Mouse (Mus musculus) liver (tissue): Measurements from ENCODE around the gene Gstm4.
"Not testable (repeated sequence)": the region's sequence is repeated elsewhere in the genome, so short reads cannot be mapped to it uniquely, and the experiment has no call there.

Experiments used
- DNase-seq: peaks from one replicate; pipeline ENCODE4 v3.0.0-alpha.2; 2020; ENCODE audit warnings: mixed read lengths

Gene Gstm4

GRCm38 (mm10) chr3:108014974-108015346 lies 29.7 kb downstream of the Gstm4 start:
- no peak for DNase-seq

- no peak for DNase-seq
Observed at GRCm38 (mm10) chr3:108014098-108014973, 30.4 kb downstream of the Gstm4 start.

- no peak for DNase-seq
Observed at GRCm38 (mm10) chr3:108013331-108013871, 31.3 kb downstream of the Gstm4 start.

GRCm38 (mm10) chr3:108011558-108011957 lies 33.1 kb downstream of the Gstm4 start:
- no peak for DNase-seq

DNA sequence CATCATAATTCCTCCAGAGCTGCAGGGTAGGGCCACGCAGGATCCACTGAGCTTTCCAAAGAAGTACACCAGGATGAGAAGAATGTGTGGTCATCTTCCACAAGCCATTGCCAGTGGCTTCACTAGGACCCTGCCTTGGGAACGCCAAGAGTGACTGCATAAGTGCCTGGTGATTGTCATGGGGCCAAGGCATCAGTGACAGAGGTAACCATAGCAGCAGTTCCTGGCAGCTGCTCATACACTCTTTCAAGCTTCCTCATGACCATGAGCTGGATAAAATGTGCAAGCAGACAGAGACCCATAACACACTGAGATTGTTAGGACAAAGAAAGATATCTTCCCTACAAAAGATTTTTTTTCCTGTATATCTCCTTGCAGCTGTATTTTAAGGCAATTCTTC lies 34.4 kb downstream of the Gstm4 start:
- no peak for DNase-seq

DNA sequence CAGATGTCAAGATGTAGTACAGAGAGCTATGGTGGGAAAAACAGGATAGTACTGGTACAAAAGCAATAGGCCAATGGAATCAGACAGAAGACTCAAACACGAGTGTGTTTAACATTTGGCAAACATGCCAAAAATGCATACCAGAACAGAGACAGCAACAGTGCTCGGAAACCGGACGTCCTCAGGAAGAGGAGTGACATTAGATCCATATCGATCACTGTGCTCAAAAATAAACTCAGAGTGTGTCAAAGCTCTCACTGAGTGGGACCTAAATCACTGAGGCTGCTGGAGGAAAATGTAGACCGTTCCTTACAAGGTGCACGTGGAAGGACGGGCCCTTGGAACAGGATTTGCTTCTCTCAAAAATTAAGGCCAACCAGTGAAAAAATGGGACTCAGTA lies 42.7 kb downstream of the Gstm4 start:
- no peak for DNase-seq

DNA sequence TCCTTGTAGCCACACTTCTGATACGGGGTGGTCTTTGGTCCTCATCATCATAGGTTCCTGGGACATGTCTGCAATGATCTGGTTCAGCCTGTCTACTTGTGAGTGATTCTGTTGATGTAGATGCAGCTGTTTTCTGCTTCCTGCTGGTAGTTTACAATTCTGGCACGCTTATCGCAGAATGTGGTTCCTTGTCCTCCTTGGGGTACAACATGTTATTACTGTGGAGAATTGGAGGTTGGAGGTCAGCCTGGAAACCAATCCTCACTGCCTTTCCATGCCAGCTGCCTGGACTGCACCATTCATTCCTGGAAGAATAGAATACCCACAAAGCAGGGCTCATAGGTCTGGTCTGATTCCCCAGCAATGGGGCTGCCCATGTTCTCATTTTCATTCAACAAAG lies 45.2 kb downstream of the Gstm4 start:
- no peak for DNase-seq

GRCm38 (mm10) chr3:107998591-107998990 lies 46.1 kb downstream of the Gstm4 start:
- no peak for DNase-seq

DNA sequence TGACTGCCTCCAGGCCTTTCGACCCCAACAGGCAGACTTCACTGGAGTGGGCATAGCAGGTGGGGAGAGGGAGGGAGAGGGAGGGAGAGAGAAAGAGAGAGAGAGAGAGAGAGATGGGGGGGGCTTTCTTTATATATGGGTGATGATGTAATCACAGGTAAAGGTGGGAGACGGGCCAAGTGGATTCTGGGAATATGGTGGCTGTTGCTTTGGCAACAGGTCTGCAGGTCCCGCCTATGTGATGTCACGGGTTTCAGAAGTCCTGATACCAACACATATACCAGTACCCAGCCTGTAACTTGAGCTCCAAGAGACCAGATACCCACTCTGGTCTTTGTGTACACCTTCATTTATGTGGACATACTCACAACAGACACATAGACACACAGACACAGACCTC lies 48.1 kb downstream of the Gstm4 start:
- DNase-seq: no peak

DNA sequence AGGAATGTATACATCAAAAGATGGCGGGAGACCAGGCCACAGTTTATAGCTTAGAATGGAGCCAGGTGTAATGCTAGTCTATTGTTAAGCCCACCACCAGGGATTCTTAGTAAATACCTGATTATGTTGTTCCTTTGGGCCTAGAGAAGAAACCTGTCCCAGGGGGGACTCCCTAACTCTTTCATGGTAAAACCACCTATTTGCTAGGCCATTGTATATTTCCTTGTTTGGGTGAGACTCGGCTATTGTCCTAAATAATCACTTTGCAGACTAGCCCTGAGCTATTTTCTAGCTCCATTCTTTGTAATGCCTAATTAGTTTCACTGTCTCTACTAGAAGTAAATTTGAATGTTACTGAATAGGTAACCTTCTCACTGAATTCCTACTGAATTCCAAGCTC lies 48.7 kb downstream of the Gstm4 start:
- not testable (repeated sequence) for DNase-seq
